1 mouse cellular context compared by ENCODE assay signal in the genomic region with DNA sequence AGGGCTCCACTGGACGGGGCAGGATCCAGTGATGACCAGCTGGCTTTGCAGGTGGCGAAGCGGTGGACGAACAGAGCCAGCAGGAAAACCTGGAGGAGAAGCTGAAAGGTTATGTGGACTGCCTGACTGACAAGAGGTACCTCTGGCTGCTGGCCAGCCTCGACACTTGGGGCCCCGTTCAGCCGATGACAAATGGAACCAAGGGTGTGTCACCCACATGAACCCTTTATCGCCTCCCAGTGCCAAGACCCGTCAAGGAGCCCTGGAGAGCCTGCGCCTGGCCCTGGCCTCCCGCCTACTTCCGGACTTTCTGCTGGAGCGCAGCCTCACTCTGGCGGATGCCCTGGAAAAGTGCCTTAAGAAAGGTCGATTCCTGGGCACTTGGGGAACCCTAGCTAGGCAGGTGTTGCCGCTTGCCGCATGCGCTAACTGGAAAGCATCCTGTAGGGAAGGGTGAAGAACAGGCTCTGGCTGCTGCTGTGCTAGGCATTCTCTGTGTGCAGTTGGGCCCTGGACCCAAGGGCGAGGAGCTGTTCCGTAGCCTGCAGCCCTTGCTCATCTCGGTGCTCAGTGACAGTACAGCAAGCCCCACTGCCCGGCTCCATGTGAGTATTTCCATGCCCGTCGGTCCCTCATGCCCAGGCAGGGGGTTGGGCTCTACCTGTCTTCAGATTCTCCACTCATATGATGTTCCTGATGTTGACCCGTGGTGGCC.
A peak's percentile ranks its signal among the peaks of the same experiment; 100 is the strongest.
TF ChIP-seq lines count a peak whose summit lies in the region.

No protein-coding gene starts in this region.

TF ChIP-seq in MEL, 35 proteins besides CTCF, POLR2A, EP300 and RAD21 (continued from another document):
- TF ChIP-seq CHD2 (IDR thresholded peaks at IDR 0.05; ENCODE audit: low read length): no peak
- TF ChIP-seq MYC (IDR thresholded peaks at IDR 0.05; ENCODE audit: low read depth, low read length): no peak
- TF ChIP-seq POLR2AphosphoS5 (IDR thresholded peaks at IDR 0.05; ENCODE audit: borderline replicate concordance, low read depth, low read length): no peak
- TF ChIP-seq ZC3H11A (IDR thresholded peaks at IDR 0.05; ENCODE audit: low read depth, low read length): no peak
- TF ChIP-seq ZKSCAN1 (IDR thresholded peaks at IDR 0.05; ENCODE audit: low read depth, low read length): no peak
- no peak for TF ChIP-seq SMC3 (IDR thresholded peaks at IDR 0.05; ENCODE audit: low read depth, low read length)
- TF ChIP-seq HCFC1 (IDR thresholded peaks at IDR 0.05; ENCODE audit: low read depth, low read length): no peak; the same call in 1 of the 2 replicates
- peak; percentile 55 for TF ChIP-seq NELFE (IDR thresholded peaks at IDR 0.05; ENCODE audit: low read depth, low read length)
- TF ChIP-seq BHLHE40 (IDR thresholded peaks at IDR 0.05; ENCODE audit: borderline replicate concordance, low read depth, low read length): no peak
- TF ChIP-seq UBTF (IDR thresholded peaks at IDR 0.05; ENCODE audit: borderline replicate concordance, insufficient read depth, low read depth, low read length): no peak
- TF ChIP-seq MAX (IDR thresholded peaks at IDR 0.05; ENCODE audit: low read length): peak; percentile 72
